Mouse (Mus musculus) ES-Bruce4 (cell line): Measurements from ENCODE around the gene Fbxl17. TPM values are rescaled to one million over a fixed set of nuclear protein-coding genes. Genes with fewer than 3 reads are reported as not detected.
A peak's percentile ranks its signal among the peaks of the same experiment; 100 is the strongest.

Experiments
- H3K27ac ChIP-seq: 2 replicates; pipeline ENCODE4 v1.5.1; 2012; ENCODE audit warnings: low read length, inconsistent platforms; ENCODE audit not compliant: insufficient read depth
- H3K27me3 ChIP-seq: 2 replicates; pipeline ENCODE4 v1.6.1; 2012; ENCODE audit warnings: mild to moderate bottlenecking, low read length, inconsistent platforms; ENCODE audit not compliant: control insufficient read depth, poor library complexity, insufficient read depth, severe bottlenecking
- H3K36me3 ChIP-seq: 2 replicates; pipeline ENCODE4 v1.6.1; 2012; ENCODE audit warnings: inconsistent platforms, mild to moderate bottlenecking, low read length, moderate library complexity; ENCODE audit not compliant: control insufficient read depth, poor library complexity, insufficient read depth, severe bottlenecking
- H3K4me1 ChIP-seq: one replicate; pipeline ENCODE4 v1.8.1; 2011; ENCODE audit warnings: low read length; ENCODE audit not compliant: control insufficient read depth, insufficient read depth
- H3K4me3 ChIP-seq: 2 replicates; pipeline ENCODE4 v1.5.1; 2011; ENCODE audit warnings: low read depth, mild to moderate bottlenecking, low read length
- H3K9ac ChIP-seq: 2 replicates; pipeline ENCODE4 v1.6.1; 2012; ENCODE audit warnings: low read depth, mild to moderate bottlenecking, inconsistent platforms; ENCODE audit not compliant: poor library complexity, severe bottlenecking
- H3K9me3 ChIP-seq: replicated peaks from 2 replicates; pipeline ENCODE4 v1.6.1; 2012; ENCODE audit warnings: mild to moderate bottlenecking, low read length, inconsistent platforms; ENCODE audit not compliant: control insufficient read depth, poor library complexity, insufficient read depth, severe bottlenecking
- CTCF ChIP-seq: IDR thresholded peaks from one replicate; pipeline ENCODE4 v1.8.1; 2011; ENCODE audit warnings: low read depth, low read length
- EP300 ChIP-seq: IDR thresholded peaks from 2 replicates; pipeline ENCODE4 v1.6.1; 2011; ENCODE audit warnings: low read depth, low read length; ENCODE audit not compliant: insufficient read depth
- POLR2A ChIP-seq: IDR thresholded peaks from one replicate; pipeline ENCODE4 v1.8.1; 2011; ENCODE audit warnings: low read length; ENCODE audit not compliant: insufficient read depth
- polyA plus RNA-seq: library from polyadenylated mRNA; stranded (reverse); fragments of >200 nt; gene quantifications from 2 replicates; pipeline ENCODE4 v1.2.4, GENCODE M21; 2011; ENCODE audit warnings: low read depth; ENCODE audit not compliant: missing spikeins, insufficient read depth, insufficient read length

Gene Fbxl17
- polyA plus RNA-seq, 1 experiment, result 11.7 TPM

DNA sequence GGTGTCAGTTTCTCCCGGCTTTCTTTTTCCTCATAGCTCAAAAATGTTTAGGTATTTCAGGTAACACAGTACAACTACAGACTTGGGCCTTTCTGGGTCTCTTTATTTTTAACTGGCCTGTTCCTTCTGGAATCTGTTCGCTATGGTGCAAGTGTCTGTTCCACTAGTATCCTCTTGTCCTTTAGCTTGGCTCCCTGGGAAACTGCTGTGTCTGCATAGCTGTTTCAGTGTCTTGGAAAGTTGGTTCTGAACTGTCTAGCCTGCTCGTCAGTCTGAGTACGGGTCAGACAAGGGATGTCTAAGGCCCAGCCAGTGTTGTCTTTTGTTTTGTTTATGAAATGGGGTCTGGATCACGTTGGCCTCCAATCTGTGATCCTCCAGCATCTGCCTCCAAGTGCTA is 3.7 kb downstream of the Fbxl17 start:
- no peaks in the 10 kb centered on the region for H3K4me1 ChIP-seq
- TF ChIP-seq CTCF (no peak), EP300 (no peak), POLR2A (no peak)

DNA sequence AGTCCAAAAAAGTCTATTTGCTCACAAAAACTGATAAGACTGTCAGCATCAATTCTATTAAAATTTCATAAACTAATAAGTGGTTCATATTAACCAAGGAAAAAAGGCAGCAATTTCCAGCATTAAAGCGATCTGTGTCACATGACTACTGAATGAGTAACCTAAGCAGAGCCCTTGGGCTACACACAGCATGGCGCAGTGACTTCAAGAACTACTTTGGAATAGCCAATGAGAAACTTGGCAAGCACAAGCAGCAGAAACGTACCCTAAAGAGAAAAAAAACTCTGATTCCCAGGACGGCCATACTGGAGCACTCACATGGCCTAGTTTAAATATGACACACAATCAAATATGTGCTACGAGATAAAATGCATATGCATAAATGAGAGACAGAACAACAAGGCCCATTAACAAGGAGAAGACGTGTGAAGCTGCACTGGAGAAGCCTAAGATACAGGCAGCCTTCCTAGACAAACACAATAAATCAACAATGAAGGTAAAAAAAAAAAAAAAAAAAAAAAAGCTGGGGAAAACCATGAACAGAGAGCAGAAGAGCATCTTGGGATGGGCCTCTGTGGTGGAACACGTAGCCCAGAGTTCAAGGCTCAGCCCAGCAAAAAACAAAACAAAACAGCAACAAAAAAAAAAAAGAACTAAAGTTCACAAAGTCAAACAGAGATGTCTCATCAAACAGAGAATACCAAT is 5.8 kb downstream of the Fbxl17 start:
- H3K9ac ChIP-seq, result no peak overlapping the region
- H3K36me3 ChIP-seq, result no peaks in the 10 kb centered on the region
- H3K4me3 ChIP-seq, result no peak overlapping the region
- no peaks in the 10 kb centered on the region for H3K27me3 ChIP-seq
- H3K9me3 ChIP-seq, result no peaks in the 10 kb centered on the region
- no peaks in the 10 kb centered on the region for H3K4me1 ChIP-seq
- H3K27ac ChIP-seq, result no peak overlapping the region
- TF ChIP-seq EP300 (no peak), CTCF (no peak), POLR2A (no peak)

More for the DNA sequence above, 3.7 kb downstream of the Fbxl17 start:
- Histone ChIP-seq H3K4me3 (no peak overlapping the region), H3K27ac (no peak overlapping the region), H3K9ac (no peak overlapping the region), H3K9me3 (no peaks in the 10 kb centered on the region), H3K27me3 (no peaks in the 10 kb centered on the region), H3K36me3 (no peaks in the 10 kb centered on the region)

DNA sequence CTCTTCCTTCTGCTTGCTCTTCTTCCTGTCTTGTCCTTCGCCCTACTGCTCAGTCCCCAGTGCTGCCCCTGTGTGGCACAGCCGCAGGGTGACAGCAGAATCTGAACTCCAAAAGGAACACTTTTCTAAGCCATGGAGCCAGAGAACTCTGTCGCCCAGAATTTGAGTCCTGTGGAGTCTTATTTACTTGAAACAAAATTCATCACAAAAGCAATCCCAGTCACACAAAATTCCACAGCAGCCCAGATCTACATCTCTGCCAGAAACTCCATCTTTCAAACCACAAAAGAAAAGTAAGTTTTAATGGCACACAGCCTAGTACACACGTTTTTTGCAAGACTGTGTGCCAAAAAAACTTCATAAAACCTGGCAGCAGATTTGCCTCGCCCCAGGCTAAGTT is 6.5 kb downstream of the Fbxl17 start:
- no peaks in the 10 kb centered on the region for H3K9me3 ChIP-seq
- H3K4me3 ChIP-seq, result no peak overlapping the region
- no peak overlapping the region for H3K9ac ChIP-seq
- H3K27me3 ChIP-seq, result no peaks in the 10 kb centered on the region
- H3K36me3 ChIP-seq, result no peaks in the 10 kb centered on the region
- no peak for TF ChIP-seq EP300
- TF ChIP-seq CTCF, result peak; percentile 49
- H3K4me1 ChIP-seq, result no peaks in the 10 kb centered on the region
- H3K27ac ChIP-seq, result no peak overlapping the region

DNA sequence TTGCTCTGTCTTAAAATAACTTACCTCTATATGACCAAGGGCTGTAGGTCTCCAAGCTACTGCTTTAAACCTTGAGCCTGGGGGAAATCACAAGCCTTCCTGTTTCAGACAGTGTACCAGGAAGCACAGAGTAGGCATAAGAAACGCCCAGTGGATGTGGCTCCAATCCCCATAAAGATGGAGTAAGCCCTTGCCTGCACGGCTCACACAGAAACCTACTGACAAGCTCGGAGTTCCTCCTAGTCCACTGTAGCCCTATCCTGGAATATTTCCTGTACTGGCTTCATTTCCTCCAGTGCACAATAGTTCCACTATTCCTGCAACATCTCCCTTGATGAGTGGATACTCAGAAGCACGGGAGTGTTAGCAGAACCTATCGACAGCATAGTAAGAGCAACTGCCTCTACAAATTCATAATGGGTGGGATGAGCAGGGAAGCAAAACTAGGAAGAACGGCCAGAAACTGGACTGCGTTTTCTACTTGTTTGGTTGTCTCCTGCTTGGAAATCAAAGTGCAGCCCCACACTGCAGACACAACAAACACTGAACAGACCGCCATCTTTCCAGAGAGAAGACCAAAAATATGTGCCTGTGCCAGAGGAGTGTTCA is 7.0 kb downstream of the Fbxl17 start:
- H3K9ac ChIP-seq, result no peak overlapping the region
- no peaks in the 10 kb centered on the region for H3K9me3 ChIP-seq
- H3K27me3 ChIP-seq, result no peaks in the 10 kb centered on the region
- no peak overlapping the region for H3K4me3 ChIP-seq
- no peak overlapping the region for H3K27ac ChIP-seq
- H3K4me1 ChIP-seq, result no peaks in the 10 kb centered on the region
- no peaks in the 10 kb centered on the region for H3K36me3 ChIP-seq
- TF ChIP-seq CTCF, result no peak
- no peak for TF ChIP-seq EP300
- TF ChIP-seq POLR2A, result no peak

DNA sequence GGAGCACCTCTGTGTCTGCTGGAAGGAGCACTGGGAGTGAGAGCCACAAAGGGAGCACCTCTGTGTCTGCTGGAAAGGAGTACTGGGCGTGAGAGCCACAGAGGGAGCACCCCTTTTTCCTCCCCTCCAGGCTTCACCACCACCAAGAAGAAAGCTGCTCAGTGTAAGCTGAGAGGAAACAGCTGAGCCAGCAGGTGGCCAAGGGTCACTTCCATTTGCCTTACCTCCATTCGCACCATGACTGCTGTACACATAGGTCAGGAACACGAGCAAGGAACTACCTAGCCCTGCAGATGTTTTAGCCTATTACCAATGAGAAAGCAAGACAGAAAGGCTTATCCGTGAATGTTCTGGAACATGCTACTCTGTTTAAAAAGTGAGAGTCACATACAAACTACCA is 10.3 kb downstream of the Fbxl17 start:
- H3K27ac ChIP-seq, result no peak overlapping the region
- no peaks in the 10 kb centered on the region for H3K27me3 ChIP-seq
- TF ChIP-seq POLR2A (no peak), CTCF (no peak), EP300 (no peak)
- no peaks in the 10 kb centered on the region for H3K4me1 ChIP-seq
- no peak overlapping the region for H3K4me3 ChIP-seq
- H3K9ac ChIP-seq, result no peak overlapping the region
- no peaks in the 10 kb centered on the region for H3K9me3 ChIP-seq
- no peaks in the 10 kb centered on the region for H3K36me3 ChIP-seq

- Histone ChIP-seq H3K9ac (no peak overlapping the region), H3K27ac (no peak overlapping the region), H3K9me3 (no peaks in the 10 kb centered on the region), H3K4me3 (no peak overlapping the region), H3K4me1 (no peaks in the 10 kb centered on the region), H3K36me3 (no peaks in the 10 kb centered on the region), H3K27me3 (no peaks in the 10 kb centered on the region)
- TF ChIP-seq CTCF (peak; percentile 59), POLR2A (no peak)
These were observed 32.0 kb downstream of the Fbxl17 start for GRCm38 (mm10) chr17:63467866-63468265.
